Mouse (Mus musculus): Measurements from ENCODE around the gene Htr2b. TPM values are rescaled to one million over a fixed set of nuclear protein-coding genes. Genes with fewer than 3 reads are reported as not detected.

Htr2b gene
- 0.89 and 1.4 TPM in 2 replicates for polyA plus RNA-seq (2015; fragmentation: Nextera tagmentation; extraction: Ambion mirVana)

DNA sequence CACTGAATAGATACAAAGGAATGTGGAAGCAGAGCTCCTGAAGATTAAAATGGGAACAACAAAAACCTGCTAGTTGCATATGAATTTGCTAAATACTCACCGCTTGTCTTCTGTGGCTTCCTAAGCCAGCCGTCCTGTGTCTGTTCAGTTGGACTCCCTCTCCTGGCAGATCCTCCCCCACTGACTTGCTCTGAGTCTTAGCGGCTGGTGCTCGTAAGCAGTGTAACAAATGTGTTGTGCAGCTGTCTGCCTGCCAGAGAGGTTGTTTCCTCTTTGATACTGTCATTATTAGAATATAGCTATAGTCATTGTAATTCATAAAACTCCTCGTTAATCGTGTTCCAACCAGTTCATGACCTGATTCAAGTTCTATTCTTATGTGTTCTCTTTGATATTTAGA, at the start of gene Htr2b:
Gene Htr2b, minus strand, starts transcription at position 192 of the 400 bp plus-strand sequence.
- H3K27me3 ChIP-seq: no peaks in the 10 kb centered on the region
- H3K27ac ChIP-seq (replicated peaks): no peak within 1 kb of the TSS
- H3K4me3 ChIP-seq (replicated peaks): no peak within 1 kb of the TSS
- H3K36me3 ChIP-seq: peaks cover 14% of the 10 kb centered on the region; the same call in 1 of the 2 replicates
- H3K4me2 ChIP-seq (replicated peaks): no peak within 1 kb of the TSS
- 40% methylated on average over 6 of the region's 6 CpGs for WGBS
- no peak for ATAC-seq (ENCODE audit: insufficient number of reproducible peaks, low FRiP score, low TSS enrichment, low read depth)
- no peaks in the 10 kb centered on the region for H3K4me1 ChIP-seq
- no peaks in the 10 kb centered on the region for H3K9me3 ChIP-seq (replicated peaks)
- no peak within 1 kb of the TSS for H3K9ac ChIP-seq

DNA sequence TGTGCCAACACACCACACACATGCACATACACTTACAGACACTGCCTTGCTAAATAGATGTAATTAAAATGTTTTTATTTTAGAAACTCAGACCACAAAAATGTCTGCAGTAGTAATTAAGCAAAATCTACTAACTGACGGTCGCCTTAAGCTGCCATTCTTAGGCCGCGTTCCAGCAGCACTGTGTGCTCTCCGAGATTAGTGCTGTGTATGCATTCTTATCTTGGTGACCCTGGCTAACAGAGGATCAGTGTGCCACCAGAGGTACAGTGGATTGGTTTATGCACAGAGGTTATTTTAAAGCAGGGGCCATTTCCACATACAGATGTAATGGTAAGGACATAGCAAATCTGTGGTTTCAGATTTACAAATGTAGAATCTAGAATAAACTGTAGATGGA, 49.3 kb upstream of the Htr2b start:
- Histone ChIP-seq H3K4me3 (replicated peaks) (no peak overlapping the region), H3K27me3 (no peaks in the 10 kb centered on the region), H3K36me3 (peaks cover 43% of the 10 kb centered on the region), H3K4me1 (no peaks in the 10 kb centered on the region), H3K9ac (no peak overlapping the region), H3K4me2 (replicated peaks) (no peak overlapping the region), H3K9me3 (replicated peaks) (no peaks in the 10 kb centered on the region), H3K27ac (replicated peaks) (no peak overlapping the region)
- 90% methylated on average over 5 of the region's 5 CpGs for WGBS
- ATAC-seq (ENCODE audit: insufficient number of reproducible peaks, low FRiP score, low TSS enrichment, low read depth): no peak

DNA sequence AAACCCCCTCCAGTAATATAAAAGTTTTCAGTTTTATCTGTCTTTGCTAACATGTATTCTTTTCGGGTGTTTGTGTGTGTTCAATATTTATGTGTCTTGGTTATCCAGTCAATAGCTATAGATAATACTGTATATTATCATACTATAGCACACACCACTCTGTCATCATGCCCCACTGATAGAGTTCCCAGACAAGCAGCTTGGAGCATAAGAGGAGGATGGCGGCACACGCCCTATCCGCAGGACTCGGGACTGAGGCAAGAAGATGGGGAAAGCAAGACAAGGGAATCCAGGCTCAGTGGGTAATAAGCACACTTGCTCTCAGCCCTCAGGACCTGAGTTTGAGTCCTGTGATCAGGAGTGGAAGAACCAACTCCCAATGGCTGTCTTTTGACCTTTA, 48.7 kb upstream of the Htr2b start:
- H3K27ac ChIP-seq (replicated peaks): no peak overlapping the region
- H3K27me3 ChIP-seq: no peaks in the 10 kb centered on the region
- peaks cover 43% of the 10 kb centered on the region for H3K36me3 ChIP-seq
- H3K9me3 ChIP-seq (replicated peaks): no peaks in the 10 kb centered on the region
- H3K4me2 ChIP-seq (replicated peaks): no peak overlapping the region
- H3K9ac ChIP-seq: no peak overlapping the region
- no peak for ATAC-seq (ENCODE audit: insufficient number of reproducible peaks, low FRiP score, low TSS enrichment, low read depth)
- 87% methylated on average over 5 of the region's 5 CpGs for WGBS
- peaks cover 6% of the 10 kb centered on the region for H3K4me1 ChIP-seq
- no peak overlapping the region for H3K4me3 ChIP-seq (replicated peaks)

DNA sequence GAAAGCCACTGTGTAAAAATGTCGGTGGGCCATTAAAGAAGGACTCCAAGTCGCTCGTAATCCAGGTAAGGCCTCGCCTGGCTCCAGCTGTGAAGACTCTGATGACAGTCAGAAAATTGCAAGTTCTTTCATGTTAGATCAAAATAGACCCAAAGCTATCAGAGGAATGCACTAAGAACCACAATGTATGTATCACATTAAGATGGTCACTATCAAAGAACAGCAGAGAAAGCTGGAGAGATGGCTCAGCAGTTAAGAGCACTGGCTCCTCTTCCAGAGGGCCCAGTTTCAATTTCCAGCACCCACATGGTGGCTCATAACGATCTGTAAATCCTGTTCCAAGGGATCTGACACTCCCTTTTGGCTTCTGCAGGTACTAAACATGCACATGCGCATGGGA, 48.3 kb upstream of the Htr2b start:
- ATAC-seq (ENCODE audit: insufficient number of reproducible peaks, low FRiP score, low TSS enrichment, low read depth): no peak
- H3K4me2 ChIP-seq (replicated peaks): no peak overlapping the region
- H3K9ac ChIP-seq: no peak overlapping the region
- 84% methylated on average over 6 of the region's 6 CpGs for WGBS
- H3K36me3 ChIP-seq: peaks cover 40% of the 10 kb centered on the region
- H3K9me3 ChIP-seq (replicated peaks): no peaks in the 10 kb centered on the region
- H3K27ac ChIP-seq (replicated peaks): no peak overlapping the region
- peaks cover 10% of the 10 kb centered on the region for H3K4me1 ChIP-seq
- no peaks in the 10 kb centered on the region for H3K27me3 ChIP-seq
- H3K4me3 ChIP-seq (replicated peaks): no peak overlapping the region

DNA sequence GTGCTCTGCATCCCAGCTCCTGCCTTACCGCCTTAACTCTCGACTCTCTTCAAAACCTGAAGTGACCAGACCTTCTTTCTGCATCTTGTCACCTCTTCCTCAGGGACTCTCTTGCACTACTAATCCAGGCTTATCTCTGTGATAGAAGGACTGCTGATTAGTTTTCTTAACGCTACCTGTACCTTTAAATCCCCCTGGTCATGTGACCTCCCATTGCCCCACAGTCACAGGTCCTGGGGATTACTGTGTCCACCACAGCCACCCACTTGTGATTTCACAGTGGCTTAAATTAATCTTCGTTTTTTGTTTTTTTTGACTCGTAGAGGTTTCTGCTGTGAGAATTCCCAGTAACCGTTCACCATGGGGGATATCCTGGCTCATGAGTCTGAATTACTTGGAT, 44.8 kb upstream of the Htr2b start:
- 89% methylated on average over 6 of the region's 6 CpGs for WGBS

DNA sequence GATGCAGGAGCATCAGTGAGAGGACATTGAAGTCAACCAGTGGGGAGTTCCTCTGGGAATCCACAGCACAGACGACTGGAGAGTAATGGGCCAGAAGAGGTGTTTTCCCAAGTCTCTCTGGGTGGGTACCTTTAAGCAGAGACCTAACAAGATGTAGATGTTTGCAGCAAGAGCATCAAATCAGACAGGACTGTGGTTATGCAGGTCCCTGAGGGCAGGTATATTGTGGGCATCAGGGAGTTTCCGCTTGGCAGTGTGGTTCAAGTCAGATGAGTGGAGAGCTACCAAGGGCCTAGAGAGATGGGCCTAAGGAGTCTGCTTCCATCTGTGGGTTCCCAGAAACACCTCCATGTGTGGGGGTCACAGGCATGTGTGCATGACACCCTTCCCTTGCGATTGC, 44.3 kb upstream of the Htr2b start:
- 77% methylated on average over 3 of the region's 3 CpGs for WGBS
- Histone ChIP-seq H3K4me3 (replicated peaks) (no peak overlapping the region), H3K9me3 (replicated peaks) (no peaks in the 10 kb centered on the region), H3K36me3 (peaks cover 12% of the 10 kb centered on the region), H3K4me1 (peaks cover 14% of the 10 kb centered on the region), H3K27me3 (no peaks in the 10 kb centered on the region), H3K27ac (replicated peaks) (no peak overlapping the region), H3K9ac (no peak overlapping the region), H3K4me2 (replicated peaks) (no peak overlapping the region)
- ATAC-seq (ENCODE audit: insufficient number of reproducible peaks, low FRiP score, low TSS enrichment, low read depth): no peak

More for the DNA sequence above, 44.8 kb upstream of the Htr2b start:
- Histone ChIP-seq H3K27ac (replicated peaks) (no peak overlapping the region), H3K4me3 (replicated peaks) (no peak overlapping the region), H3K4me1 (peaks cover 14% of the 10 kb centered on the region), H3K36me3 (peaks cover 15% of the 10 kb centered on the region), H3K4me2 (replicated peaks) (no peak overlapping the region), H3K27me3 (no peaks in the 10 kb centered on the region), H3K9me3 (replicated peaks) (no peaks in the 10 kb centered on the region), H3K9ac (no peak overlapping the region)
- ATAC-seq (ENCODE audit: insufficient number of reproducible peaks, low FRiP score, low TSS enrichment, low read depth): no peak

DNA sequence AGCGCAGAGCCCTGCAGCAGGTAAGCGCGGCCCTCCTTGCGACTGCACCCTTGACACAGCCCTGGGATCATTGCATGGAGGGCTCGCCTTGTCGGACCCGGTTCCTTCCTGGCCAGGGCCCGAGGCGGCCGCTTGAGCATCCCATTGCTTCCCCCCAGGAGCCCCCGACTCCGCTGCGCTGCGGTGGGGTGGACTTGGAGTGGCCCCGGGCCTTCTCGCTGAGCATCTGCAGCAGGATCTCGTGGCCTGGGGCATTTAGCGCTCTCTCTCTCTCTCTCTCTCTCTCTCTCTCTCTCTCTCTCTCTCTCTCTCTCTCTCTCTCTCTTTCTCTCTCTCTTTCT, 43.0 kb upstream of the Htr2b start:
- Histone ChIP-seq H3K9me3 (replicated peaks) (no peaks in the 10 kb centered on the region), H3K36me3 (0 out of 2 replicates have a peak, but pooled peaks cover 3% of the 10 kb centered on the region), H3K4me2 (replicated peaks) (peak overlapping the region; percentile 74), H3K27ac (replicated peaks) (no peak overlapping the region), H3K4me1 (peaks cover 14% of the 10 kb centered on the region), H3K9ac (peak overlapping the region; percentile 60), H3K27me3 (no peaks in the 10 kb centered on the region), H3K4me3 (replicated peaks) (peak overlapping the region; percentile 96)
- whole genome bisulfite sequencing: 0% methylated on average over 18 of the region's 18 CpGs
- peak; percentile 48 for ATAC-seq (ENCODE audit: insufficient number of reproducible peaks, low FRiP score, low TSS enrichment, low read depth)

DNA sequence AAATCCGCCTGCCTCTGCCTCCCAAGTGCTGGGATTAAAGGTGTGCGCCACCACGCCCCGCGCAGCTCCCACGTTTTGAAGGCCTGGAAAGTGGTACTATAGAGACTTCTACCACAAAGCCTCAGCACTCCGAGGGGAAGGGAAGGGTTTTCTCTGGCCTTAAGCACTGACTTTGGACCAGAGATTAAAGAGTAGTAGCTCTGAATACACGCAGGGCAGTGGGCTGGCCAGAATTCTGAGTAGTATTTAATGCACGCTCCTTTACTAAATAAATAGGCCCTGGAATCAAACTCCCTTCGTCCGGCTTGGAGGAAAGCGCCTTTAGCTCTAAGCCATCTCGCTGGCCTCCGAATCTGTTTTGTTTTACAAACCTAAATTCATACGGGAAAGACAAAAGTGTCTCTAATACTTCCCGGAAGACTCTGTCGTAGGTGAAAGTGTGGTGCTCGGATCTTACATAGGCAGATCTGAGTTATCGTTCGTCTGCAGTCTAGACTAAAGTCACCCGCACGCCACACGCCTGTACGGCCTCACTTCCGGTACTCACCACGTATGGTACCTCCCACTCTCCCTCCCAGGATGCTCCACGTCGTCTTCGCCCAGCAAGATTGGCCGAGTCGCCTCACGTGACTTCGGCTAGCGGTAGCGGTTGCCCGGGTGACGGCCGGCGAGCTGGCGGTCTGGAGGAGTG, 42.5 kb upstream of the Htr2b start, which contains the start of gene Armc9:
Gene Armc9, plus strand, starts transcription at position 648 of the 691 bp plus-strand sequence.
- peak within 1 kb of the TSS; percentile 83 for H3K27ac ChIP-seq (replicated peaks)
- peaks cover 14% of the 10 kb centered on the region for H3K4me1 ChIP-seq
- H3K36me3 ChIP-seq: 0 out of 2 replicates have a peak, but pooled peaks cover 3% of the 10 kb centered on the region
- H3K9me3 ChIP-seq (replicated peaks): no peaks in the 10 kb centered on the region
- peak within 1 kb of the TSS; percentile 60 for H3K9ac ChIP-seq
- H3K4me3 ChIP-seq (replicated peaks): peak within 1 kb of the TSS; percentile 96
- H3K27me3 ChIP-seq: no peaks in the 10 kb centered on the region
- peak; percentile 99 for ATAC-seq (ENCODE audit: insufficient number of reproducible peaks, low FRiP score, low TSS enrichment, low read depth)
- 4% methylated on average over 40 of the region's 40 CpGs for WGBS
- H3K4me2 ChIP-seq (replicated peaks): peak within 1 kb of the TSS; percentile 74

DNA sequence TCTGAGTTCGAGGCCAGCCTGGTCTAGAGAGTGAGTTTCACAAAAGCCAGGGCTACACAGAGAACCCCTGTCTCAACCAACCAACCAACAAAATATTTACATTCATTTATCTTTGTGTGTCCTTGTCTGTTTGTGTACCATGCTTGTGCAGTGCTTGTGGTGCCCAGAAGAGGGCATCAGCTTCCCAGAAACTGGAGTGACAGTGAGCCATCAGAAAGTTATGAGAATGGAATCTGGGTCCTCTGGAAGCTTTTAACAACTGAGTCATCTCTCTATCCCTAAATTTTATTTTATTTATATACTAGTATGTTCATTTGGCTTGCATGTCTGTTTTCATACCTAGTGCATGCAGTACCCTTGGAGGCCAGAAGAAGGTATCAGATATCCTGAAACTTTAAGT, 40.8 kb upstream of the Htr2b start:
- Histone ChIP-seq H3K4me1 (peaks cover 14% of the 10 kb centered on the region), H3K36me3 (0 out of 2 replicates have a peak, but pooled peaks cover under 1% of the 10 kb centered on the region), H3K4me2 (replicated peaks) (no peak overlapping the region), H3K9ac (no peak overlapping the region), H3K27ac (replicated peaks) (no peak overlapping the region), H3K4me3 (replicated peaks) (no peak overlapping the region), H3K9me3 (replicated peaks) (no peaks in the 10 kb centered on the region), H3K27me3 (no peaks in the 10 kb centered on the region)
- ATAC-seq (ENCODE audit: insufficient number of reproducible peaks, low FRiP score, low TSS enrichment, low read depth): no peak
- 87% methylated on average over 1 of the region's 1 CpGs for WGBS

DNA sequence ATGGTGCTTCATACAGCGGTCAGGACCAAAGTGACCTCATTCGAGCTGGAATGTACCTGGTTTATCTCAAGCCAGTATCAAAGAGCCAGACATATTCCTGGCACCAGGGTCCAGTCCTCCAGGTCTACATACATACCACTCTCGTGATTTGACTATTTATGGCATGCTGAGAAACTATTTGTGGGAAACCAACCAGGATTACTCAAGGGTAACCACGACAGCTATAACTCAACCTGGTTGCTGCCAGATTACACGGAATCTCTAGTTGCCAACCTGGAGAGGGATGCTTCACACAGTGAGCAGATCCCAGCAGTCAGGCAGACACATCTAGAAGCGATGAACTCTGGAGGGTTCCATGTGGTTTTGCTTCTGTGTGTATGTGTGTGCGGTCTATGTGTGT, 39.6 kb upstream of the Htr2b start:
- Histone ChIP-seq H3K4me2 (replicated peaks) (no peak overlapping the region), H3K27me3 (no peaks in the 10 kb centered on the region), H3K27ac (replicated peaks) (no peak overlapping the region), H3K4me1 (peaks cover 14% of the 10 kb centered on the region), H3K9ac (no peak overlapping the region), H3K36me3 (no peaks in the 10 kb centered on the region), H3K4me3 (replicated peaks) (no peak overlapping the region), H3K9me3 (replicated peaks) (no peaks in the 10 kb centered on the region)
- 78% methylated on average over 7 of the region's 7 CpGs for WGBS
- ATAC-seq (ENCODE audit: insufficient number of reproducible peaks, low FRiP score, low TSS enrichment, low read depth): no peak

DNA sequence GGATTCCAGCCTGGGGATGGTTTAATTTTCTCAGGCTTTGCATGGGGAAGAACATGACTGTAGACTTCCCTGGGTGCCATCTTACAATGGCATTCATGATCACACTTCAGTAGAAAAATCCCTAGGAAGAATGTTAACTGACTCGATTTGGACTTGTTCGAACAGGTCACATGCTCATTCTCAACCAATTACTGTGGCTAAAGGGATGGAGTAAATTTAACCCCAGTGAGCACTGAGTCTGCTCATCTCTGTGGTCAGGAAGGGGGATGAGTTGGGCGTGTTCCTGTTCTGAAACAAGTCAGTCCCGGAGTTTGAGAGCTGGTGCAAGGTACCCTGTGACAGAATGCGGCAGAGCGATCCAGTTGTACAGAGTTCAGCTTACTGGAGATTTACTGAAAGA, 39.2 kb upstream of the Htr2b start:
- Histone ChIP-seq H3K4me3 (replicated peaks) (no peak overlapping the region), H3K27ac (replicated peaks) (no peak overlapping the region), H3K4me1 (peaks cover 13% of the 10 kb centered on the region), H3K27me3 (no peaks in the 10 kb centered on the region), H3K9me3 (replicated peaks) (no peaks in the 10 kb centered on the region), H3K36me3 (no peaks in the 10 kb centered on the region), H3K4me2 (replicated peaks) (no peak overlapping the region), H3K9ac (no peak overlapping the region)
- WGBS: 67% methylated on average over 6 of the region's 6 CpGs
- ATAC-seq (ENCODE audit: insufficient number of reproducible peaks, low FRiP score, low TSS enrichment, low read depth): no peak

DNA sequence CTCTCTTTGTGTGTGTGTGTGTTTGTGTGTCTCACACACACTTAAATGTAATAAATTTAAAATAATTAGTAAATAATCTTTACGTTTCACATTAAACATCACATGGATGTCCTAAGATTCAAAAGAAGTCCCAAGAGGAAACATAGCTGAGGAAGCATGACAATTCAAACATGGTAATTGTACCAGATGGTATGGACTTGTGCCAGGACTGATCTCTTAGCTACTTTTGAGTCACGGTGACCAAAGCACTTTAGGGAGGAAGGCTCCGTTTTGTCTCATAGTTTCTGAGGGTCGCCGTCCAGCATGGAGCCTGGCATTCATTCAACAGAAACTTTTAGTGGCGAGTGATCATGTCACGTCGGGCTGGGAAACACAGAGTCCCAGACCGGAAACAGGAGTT, 36.4 kb upstream of the Htr2b start:
- no peak overlapping the region for H3K9ac ChIP-seq
- no peaks in the 10 kb centered on the region for H3K4me1 ChIP-seq
- no peak overlapping the region for H3K4me3 ChIP-seq (replicated peaks)
- H3K27me3 ChIP-seq: no peaks in the 10 kb centered on the region
- H3K9me3 ChIP-seq (replicated peaks): no peaks in the 10 kb centered on the region
- no peak overlapping the region for H3K27ac ChIP-seq (replicated peaks)
- no peak for ATAC-seq (ENCODE audit: insufficient number of reproducible peaks, low FRiP score, low TSS enrichment, low read depth)
- no peak overlapping the region for H3K4me2 ChIP-seq (replicated peaks)
- no peaks in the 10 kb centered on the region for H3K36me3 ChIP-seq
- WGBS: 66% methylated on average over 9 of the region's 9 CpGs

Data from embryonic facial prominence, embryonic 15.5 days (tissue).